Mouse (Mus musculus) heart, adult 2 months (tissue): ENCODE results near the gene Nfatc2ip.

Experiments used
- CTCF ChIP-seq: fragments of 200-600 bp; IDR thresholded peaks from 2 replicates; pipeline ENCODE4 v1.8.1; 2022; ENCODE audit warnings: antibody characterized with exemption, mild to moderate bottlenecking, moderate library complexity
- EP300 ChIP-seq: fragments of 200-500 bp; IDR thresholded peaks from 2 replicates; pipeline ENCODE4 v1.6.1; 2011; ENCODE audit warnings: low read depth, low read length, control low read depth; ENCODE audit not compliant: insufficient read depth
- POLR2A ChIP-seq: fragments of 200-500 bp; IDR thresholded peaks from 2 replicates; pipeline ENCODE4 v1.6.1; 2011; ENCODE audit warnings: mild to moderate bottlenecking, low read depth, low read length, control low read depth; ENCODE audit not compliant: insufficient read depth

GRCm38 (mm10) chr7:126376903-126377277 lies 19.6 kb downstream of the Nfatc2ip start:
- TF ChIP-seq EP300 (no peak), POLR2A (no peak), CTCF (no peak)
